Mouse (Mus musculus): ENCODE measurements at regions not wholly inside any gene's neighbourhood (a gene's known extent, or its start where the extent isn't known, plus 50 kb on each side); places are given as distances from the start of the nearest gene placed in this dataset.

GRCm38 (mm10) chr13:19881772-19882171 is 57.7 kb upstream of the Gpr141 start:
- WGBS: 93% methylated on average over 5 of the region's 5 CpGs
- Histone ChIP-seq H3K4me1 (replicated peaks) (no peaks in the 10 kb centered on the region), H3K9ac (no peak overlapping the region), H3K27me3 (no peaks in the 10 kb centered on the region), H3K4me2 (no peak overlapping the region), H3K9me3 (no peaks in the 10 kb centered on the region), H3K27ac (replicated peaks) (no peak overlapping the region), H3K4me3 (no peak overlapping the region), H3K36me3 (no peaks in the 10 kb centered on the region)
- no peak for ATAC-seq (ENCODE audit: low FRiP score, low read depth)

GRCm38 (mm10) chr13:19874621-19875249 is 50.7 kb upstream of the Gpr141 start:
- Histone ChIP-seq H3K4me1 (replicated peaks) (no peaks in the 10 kb centered on the region), H3K36me3 (no peaks in the 10 kb centered on the region), H3K4me3 (no peak overlapping the region), H3K9me3 (no peaks in the 10 kb centered on the region), H3K27ac (replicated peaks) (no peak overlapping the region), H3K4me2 (no peak overlapping the region), H3K27me3 (no peaks in the 10 kb centered on the region), H3K9ac (no peak overlapping the region)
- ATAC-seq (ENCODE audit: low FRiP score, low read depth): no peak
- WGBS: 93% methylated on average over 7 of the region's 7 CpGs
